Mouse (Mus musculus): Measurements from ENCODE around the gene Cacng7. TPM values are rescaled to one million over a fixed set of nuclear protein-coding genes. Genes with fewer than 3 reads are reported as not detected.

The Cacng7 gene
- polyA plus RNA-seq, 1 experiment from 2014 or later = 4.6 TPM

Other genes starting within 250 kb of the Cacng7 start
- 0.12 and 0.28 TPM in 2 replicates for gene AU018091, start 163.8 kb upstream of the Cacng7 start, polyA plus RNA-seq (2014; fragmentation: Nextera tagmentation; extraction: Ambion mirVana)
- gene Nlrp12, start 83.2 kb upstream of the Cacng7 start, polyA plus RNA-seq (2014; fragmentation: Nextera tagmentation; extraction: Ambion mirVana) = 0.05 TPM in 1 of 2 replicates, not detected in the other
- 41.3 and 44.3 TPM in 2 replicates for gene Myadm, start 43.9 kb upstream of the Cacng7 start, polyA plus RNA-seq (2014; fragmentation: Nextera tagmentation; extraction: Ambion mirVana)
- gene Prkcg, start 43.8 kb upstream of the Cacng7 start, polyA plus RNA-seq (2014; fragmentation: Nextera tagmentation; extraction: Ambion mirVana) = 0.15 and 0.65 TPM in 2 replicates
- 5.1 and 7.0 TPM in 2 replicates for gene Cacng8, start 57.7 kb downstream of the Cacng7 start, polyA plus RNA-seq (2014; fragmentation: Nextera tagmentation; extraction: Ambion mirVana)
- 0.08 and 0.45 TPM in 2 replicates for gene Cacng6, start 91.2 kb downstream of the Cacng7 start, polyA plus RNA-seq (2014; fragmentation: Nextera tagmentation; extraction: Ambion mirVana)
- gene Tarm1, start 169.7 kb downstream of the Cacng7 start, polyA plus RNA-seq (2014; fragmentation: Nextera tagmentation; extraction: Ambion mirVana) = not detected in 2 replicates